Mouse (Mus musculus) natural killer cell, adult 2 months (primary cell): Measurements from ENCODE around the gene St14.
"Not testable (repeated sequence)": the region's sequence is repeated elsewhere in the genome, so short reads cannot be mapped to it uniquely, and the experiment has no call there.

Experiments
- DNase-seq, 2 experiments: peaks; one replicate each; pipeline ENCODE4 v3.0.0; 2022; ENCODE audit warnings: low spot score in 2 of 2

Gene St14

GRCm38 (mm10) chr9:31131205-31131968 lies at the start of gene St14:
Gene St14, minus strand, starts transcription at chr9:31131853.
- peak in 1 of 2 experiments; percentile 26 for DNase-seq

- no peak for DNase-seq
Measured at GRCm38 (mm10) chr9:31177692-31178091, 46.0 kb upstream of the St14 start.

- no peak for DNase-seq
Measured at GRCm38 (mm10) chr9:31176379-31177130, 44.9 kb upstream of the St14 start.

GRCm38 (mm10) chr9:31175978-31176377 lies 44.3 kb upstream of the St14 start:
- DNase-seq = no peak

- DNase-seq = no peak
Measured at GRCm38 (mm10) chr9:31175346-31175745, 43.7 kb upstream of the St14 start.

- DNase-seq = no peak
Measured at GRCm38 (mm10) chr9:31168356-31169093, 36.9 kb upstream of the St14 start.

- DNase-seq = no peak
Measured at GRCm38 (mm10) chr9:31167305-31167704, 35.7 kb upstream of the St14 start.

GRCm38 (mm10) chr9:31165505-31165904 lies 33.9 kb upstream of the St14 start:
- not testable (repeated sequence) for DNase-seq

GRCm38 (mm10) chr9:31163327-31163726 lies 31.7 kb upstream of the St14 start:
- DNase-seq = no peak

GRCm38 (mm10) chr9:31162911-31163310 lies 31.3 kb upstream of the St14 start:
- DNase-seq = no peak

GRCm38 (mm10) chr9:31159910-31160309 lies 28.3 kb upstream of the St14 start:
- peak in 1 of 2 experiments; percentile 5 for DNase-seq

GRCm38 (mm10) chr9:31156594-31156993 lies 24.9 kb upstream of the St14 start:
- no peak for DNase-seq

GRCm38 (mm10) chr9:31151050-31151449 lies 19.4 kb upstream of the St14 start:
- no peak for DNase-seq

- no peak for DNase-seq
Measured at GRCm38 (mm10) chr9:31148135-31148534, 16.5 kb upstream of the St14 start.

GRCm38 (mm10) chr9:31145272-31145925 lies 13.7 kb upstream of the St14 start:
- peak in 1 of 2 experiments; percentile 47 for DNase-seq

- DNase-seq = no peak
Measured at GRCm38 (mm10) chr9:31142924-31143323, 11.3 kb upstream of the St14 start.

GRCm38 (mm10) chr9:31133131-31133530 lies 1.5 kb upstream of the St14 start:
- no peak for DNase-seq

- peak in 1 of 2 experiments; percentile 11 for DNase-seq
Measured at GRCm38 (mm10) chr9:31130357-31131204, 1.1 kb downstream of the St14 start.

- DNase-seq = peak in 1 of 2 experiments; percentile 49
Measured at GRCm38 (mm10) chr9:31129956-31130355, 1.7 kb downstream of the St14 start.

- DNase-seq = no peak
Measured at GRCm38 (mm10) chr9:31127876-31128465, 3.7 kb downstream of the St14 start.
